Mouse (Mus musculus) layer of hippocampus, postnatal 36 days (tissue): ENCODE data around the gene Prpf4b. TPM values are rescaled to one million over a fixed set of nuclear protein-coding genes. Genes with fewer than 3 reads are reported as not detected.
"Not testable (repeated sequence)": the region's sequence is repeated elsewhere in the genome, so short reads cannot be mapped to it uniquely, and the experiment has no call there.

ENCODE experiments used
- DNase-seq, 2 experiments: peaks; one replicate each; pipeline ENCODE4 v3.0.0; 2022
- total RNA-seq, 2 experiments: library from RNA; stranded (reverse); gene quantifications; 2 replicates each; pipeline ENCODE4 v1.2.3; 2021

Prpf4b gene
- total RNA-seq = 100 to 1,000 TPM in 1 of 2 experiments, 10 to 100 TPM in 1; 88.7 to 116 TPM

DNA sequence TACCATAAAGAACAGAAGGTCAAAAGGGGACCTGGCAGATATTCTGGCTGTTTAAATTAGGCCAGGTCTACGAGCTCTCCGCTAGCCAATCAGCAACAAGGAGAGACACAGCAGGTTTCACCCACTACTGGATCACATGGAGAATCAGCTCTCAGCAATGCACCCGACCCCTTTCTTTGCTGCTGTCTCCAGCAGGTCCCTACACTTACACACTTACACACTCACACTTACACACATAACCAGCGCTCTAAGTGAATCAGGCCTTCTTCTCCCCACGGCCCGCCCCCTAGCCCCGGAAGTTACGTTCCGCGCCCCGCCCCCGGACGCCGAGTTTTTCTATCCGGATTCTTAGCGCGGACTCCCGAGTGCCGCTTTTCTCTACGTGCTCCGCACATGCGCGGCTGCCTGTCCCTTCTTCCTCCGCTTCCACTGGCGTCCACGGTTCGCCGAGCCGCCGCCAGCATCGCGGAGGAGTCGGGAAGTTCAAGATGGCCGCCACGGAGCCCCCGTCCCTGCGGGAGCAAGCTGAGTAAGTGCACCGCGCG is at the start of gene Prpf4b:
TSS of gene Prpf4b (plus strand) at position 137 of the 545 bp plus-strand sequence.
- peak; percentile 92 to 93 for DNase-seq

DNA sequence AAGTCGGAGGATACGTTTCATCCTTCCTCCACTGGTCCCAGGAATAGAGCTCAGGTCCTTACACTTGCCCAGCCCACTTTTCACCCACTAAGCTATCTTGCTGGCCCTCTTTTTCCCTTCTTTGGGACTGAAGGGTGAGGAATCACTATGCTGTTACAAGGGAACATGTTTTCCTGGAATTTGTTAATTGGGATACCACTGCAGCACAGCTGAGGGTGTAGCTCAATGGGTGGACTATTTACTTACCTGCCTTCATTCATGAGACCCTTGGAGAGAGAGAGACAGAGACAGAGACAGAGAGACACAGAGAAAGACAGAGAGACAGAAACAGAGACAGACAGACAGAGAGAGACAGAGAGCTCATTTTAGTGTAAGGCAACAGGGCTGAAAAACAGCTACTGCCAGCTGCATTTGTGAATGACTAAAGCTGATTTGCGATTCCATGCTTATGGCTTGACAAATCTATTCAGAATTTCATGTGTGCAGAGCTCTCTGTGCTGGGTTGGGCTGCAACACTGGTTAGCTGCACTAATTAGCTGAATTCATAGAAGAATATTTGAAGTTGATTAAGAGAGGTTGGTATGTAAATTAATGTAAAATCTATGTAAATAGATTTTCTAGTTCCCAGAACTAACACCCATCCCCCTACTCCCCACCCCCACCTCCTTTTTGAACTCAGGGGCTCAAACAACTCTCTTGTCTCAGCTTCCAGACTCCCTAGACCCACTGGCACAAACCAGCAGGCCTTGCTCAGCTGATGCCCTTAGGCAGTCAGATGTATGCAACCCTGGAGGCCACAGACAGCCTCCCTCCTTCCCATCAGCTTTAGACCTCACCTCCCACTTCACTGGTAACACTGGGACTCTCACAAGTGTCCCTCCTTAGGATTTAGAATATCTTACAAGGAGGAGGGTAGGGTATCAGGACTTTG is 48.1 kb upstream of the Prpf4b start:
- no peak for DNase-seq

DNA sequence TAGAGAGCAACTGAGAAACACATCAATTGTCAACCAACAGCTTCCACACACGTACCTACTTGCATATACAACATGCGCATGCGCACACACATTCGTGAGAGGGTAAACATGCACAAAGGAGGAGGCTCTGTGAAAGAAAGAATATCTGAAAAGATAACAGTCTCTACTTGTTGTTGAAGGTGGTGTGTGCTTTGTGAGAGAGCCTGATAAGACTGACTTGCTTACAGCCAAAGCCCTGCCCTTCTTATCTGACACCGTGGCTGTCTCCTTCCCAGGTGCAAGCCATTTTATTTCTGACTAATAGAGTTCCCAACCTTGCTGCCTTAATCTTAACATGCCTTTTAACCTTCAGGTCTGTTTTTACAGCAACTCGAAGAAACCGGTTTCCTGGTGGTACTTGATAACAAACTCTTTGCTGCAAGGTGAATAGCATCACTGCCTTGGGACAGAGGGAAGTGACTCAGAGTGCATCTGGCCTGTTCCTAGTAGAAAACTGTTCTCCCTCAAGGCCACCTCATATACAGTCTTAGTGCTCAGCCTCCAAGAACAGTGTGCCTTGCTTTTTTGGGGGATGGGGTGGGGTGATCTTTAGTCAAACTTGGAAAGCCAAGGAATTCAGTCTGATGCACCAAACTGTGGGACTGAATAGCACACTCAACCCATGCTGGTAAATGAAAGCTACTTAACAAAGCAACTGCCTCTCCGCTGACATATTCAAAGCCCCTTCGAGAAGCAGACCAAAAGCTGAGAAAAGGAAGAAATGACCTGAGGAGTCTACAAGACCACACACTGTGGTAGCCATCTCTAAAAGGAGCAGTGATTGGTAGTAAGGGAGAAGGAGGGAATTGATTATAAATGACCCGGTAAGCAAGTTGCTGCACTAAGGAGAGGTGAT is 46.9 kb upstream of the Prpf4b start:
- DNase-seq = no peak

DNA sequence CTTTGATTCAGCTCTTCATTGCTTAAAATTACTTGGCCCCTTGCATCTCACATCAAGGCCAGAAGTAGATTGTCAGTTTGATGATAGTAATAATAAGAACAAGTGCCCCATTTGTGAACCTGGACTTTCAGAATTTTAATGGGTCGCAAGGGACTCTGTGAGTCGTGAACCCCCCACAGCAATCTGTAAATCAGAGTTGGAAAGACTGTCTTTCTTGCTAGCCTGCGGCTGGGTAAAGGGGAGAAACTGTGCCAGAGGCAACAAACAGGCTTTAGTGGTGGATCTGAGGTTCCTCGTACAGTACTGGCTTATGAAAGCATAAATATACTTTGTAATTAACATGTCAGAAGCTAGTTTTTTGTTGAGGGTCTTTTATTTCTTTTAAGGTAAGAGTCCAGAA is 32.3 kb upstream of the Prpf4b start:
- no peak for DNase-seq

DNA sequence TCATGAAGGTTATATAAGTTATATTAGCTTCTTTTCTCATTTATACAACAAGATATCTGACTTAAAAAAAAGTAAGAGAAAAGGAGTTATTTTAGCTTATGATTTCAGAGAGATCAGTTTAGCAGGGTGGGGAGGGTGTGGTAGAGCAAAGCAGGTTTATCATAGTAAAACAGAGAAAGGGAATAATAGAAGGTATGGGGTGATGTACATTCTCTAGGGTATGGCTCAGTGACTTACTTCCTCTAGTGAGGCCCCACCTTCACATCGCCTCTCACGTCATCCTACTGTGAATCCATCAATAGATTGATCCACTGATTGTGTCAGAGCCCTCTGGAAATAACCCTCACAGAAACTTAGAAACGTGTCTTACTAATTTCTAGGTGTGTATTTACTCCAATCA is 24.3 kb upstream of the Prpf4b start:
- DNase-seq = no peak

DNA sequence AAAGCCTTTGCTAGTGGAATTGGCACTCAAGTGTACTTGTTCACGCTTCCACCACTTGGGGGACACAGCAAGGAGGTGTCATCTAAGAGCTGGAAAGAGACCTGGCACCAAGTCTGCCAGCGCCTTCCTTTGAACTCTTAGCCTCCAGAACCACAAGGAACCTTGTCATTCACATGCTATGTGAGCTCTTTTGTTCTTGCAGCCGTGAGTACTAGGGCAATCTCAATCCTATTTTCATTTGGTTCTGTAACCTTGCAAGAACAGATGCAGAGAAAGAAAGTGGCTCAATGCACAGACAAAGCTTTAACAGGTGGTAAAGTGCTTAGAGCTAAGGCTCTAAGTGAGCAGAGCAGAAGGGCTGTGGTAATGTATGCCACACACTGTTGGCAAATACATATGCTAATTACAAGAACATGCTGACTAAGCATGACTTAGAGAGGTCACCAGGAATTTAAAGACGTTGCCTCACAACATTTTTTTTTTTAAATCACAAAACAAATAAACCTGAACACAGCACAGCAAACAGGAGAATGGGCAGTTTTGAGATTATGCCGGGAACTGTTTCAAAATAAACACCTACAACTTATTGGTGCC is 23.8 kb upstream of the Prpf4b start:
- no peak for DNase-seq

DNA sequence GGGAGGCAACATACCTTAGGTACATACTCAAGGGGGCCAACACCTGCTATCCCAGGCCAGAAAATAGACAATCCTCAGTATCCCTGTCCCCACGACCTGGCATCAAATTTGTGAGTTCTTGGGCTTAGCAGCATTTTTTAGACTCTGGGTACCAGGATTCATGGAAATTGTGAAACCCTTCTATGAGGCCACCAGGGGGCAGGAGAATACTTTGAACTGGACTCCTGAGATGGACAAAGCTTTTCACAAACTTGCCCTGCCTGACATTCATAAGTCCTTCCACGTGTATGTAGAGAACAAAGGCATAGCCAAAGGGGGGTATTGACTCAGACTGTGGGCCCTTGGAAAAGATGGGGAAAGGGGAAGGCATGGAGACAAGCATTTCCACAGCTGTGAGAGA is 17.6 kb upstream of the Prpf4b start:
- no peak for DNase-seq

DNA sequence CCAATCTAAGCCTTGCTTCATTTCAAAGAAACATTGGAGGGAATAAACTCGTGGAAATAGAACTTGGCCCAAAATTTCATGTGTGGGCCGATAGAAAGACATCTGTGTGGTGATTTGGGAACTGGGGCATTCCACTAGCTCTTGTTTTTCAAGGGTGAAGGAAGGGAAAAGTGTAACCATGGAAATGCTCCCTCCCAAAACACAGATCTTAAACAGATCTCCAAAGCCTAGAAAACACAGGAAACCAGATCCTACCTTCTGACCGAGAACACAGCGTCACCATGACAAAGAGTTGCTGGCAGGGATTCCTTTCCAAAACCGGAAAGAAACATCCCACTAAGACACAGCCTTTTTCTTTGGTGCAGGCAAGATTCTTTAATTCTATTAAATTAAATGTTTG is 15.7 kb upstream of the Prpf4b start:
- DNase-seq = peak; percentile 12 to 16

DNA sequence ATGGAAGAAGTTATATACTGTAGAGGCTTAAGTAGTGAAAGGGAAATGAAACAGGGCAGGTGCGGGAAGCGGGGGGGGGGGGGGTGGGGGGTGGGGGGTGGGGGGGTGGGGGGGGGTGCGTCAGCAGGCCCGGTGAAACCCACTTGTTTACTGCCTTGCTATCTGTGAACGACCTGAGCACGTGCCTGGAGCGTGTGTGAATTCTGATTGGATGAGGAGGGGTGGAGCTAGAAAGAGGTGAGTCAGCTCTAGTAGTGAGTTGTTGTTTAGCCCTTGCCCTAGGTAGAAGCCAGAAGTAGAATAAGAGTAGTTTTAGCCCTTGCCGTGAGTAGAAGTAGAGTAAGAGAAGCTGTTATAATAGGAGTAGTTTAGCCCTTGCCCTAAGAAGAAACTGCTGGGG is 13.9 kb upstream of the Prpf4b start:
- DNase-seq = not testable (repeated sequence)

DNA sequence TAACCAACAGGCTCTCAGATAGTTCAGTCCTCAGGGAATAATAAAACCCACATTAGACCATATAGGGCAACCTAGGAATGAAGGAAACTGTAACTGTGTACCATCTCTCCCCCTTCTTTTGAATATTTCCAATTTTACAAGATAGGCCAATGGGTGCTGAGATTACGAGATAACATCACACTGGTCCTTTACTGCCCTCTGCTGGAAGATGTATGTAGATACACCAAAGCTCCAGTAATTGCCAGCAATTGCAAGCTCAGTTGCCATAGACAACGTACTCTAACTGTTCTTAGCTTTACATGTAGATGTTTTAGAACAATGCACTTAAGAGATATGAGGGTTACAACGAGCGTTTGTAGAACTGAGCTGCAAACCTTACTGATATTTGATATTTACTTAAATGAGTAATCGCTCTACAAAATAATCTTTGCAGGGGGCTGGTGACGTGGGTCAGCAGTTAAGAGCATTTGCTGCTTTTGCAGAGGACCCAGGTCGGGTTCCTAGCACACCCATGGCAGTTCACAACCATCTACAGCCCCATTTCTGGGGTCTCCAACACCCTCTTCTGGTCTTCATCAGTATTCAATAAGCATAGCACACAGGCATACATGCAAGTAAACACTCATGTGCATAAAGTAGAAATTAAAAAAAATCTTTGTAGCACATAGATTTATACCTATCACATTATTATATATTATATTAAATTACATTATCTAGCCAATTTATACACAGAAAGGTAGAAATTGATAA is 10.5 kb upstream of the Prpf4b start:
- peak in 1 of 2 experiments; percentile 24 for DNase-seq

DNA sequence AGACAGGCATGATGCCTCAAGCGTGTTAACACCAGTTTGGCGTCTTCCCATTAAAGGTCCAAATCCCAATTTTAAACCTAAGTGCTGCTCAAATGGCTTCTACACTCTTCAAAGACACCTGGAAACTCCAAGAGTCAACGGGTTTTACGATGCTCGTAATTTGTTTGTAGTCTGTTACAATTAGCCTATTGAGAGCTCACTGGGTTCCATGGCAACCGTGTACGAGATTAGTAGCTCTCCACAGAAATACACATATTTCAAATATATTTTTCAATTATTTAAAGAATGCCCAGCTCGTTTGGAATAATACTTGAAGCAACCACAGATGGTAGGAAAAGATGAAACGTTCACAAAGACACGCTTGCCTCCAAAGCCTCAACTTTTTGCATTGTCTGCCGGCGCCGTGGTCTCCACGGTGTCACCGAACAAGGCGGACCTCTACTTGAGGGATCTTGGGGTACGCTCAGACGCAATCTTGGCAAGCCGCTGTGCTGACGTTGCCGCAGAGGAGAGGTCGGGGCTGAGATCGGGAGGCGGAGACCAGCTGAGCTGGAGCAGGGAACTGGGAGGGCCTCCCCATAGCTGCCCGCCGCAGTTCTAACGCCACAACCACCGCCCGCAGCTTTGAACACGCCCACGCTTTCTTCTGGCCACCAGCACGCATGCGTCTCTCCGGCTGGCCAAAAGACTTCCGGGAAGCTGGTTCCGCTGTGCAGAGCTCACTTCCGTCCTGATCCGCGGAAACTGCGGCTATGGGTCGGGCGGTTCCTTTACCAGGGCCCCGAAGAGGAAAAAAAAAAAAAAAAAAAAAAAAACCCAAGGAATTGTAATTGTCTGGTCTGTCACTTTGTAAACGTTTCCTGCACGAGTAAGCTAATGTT is 1.1 kb upstream of the Prpf4b start:
- peak; percentile 93 for DNase-seq

DNA sequence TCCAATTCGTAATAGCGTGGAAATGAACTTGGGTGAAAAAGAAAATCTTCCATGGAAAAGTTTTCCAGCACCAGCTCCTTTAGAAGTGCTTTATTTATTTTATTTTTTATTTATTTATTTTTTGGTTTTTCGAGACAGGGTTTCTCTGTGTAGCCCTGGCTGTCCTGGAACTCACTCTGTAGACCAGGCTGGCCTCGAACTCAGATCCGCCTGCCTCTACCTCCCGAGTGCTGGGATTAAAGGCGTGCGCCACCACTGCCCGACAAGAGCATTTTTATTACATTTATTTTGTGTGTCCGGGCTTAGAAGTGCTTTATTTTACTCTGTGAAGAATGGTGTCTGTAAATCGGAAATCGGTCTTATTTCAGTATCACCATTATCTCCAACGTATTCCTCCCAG is 366 bp upstream of the Prpf4b start:
- peak; percentile 16 to 22 for DNase-seq

DNA sequence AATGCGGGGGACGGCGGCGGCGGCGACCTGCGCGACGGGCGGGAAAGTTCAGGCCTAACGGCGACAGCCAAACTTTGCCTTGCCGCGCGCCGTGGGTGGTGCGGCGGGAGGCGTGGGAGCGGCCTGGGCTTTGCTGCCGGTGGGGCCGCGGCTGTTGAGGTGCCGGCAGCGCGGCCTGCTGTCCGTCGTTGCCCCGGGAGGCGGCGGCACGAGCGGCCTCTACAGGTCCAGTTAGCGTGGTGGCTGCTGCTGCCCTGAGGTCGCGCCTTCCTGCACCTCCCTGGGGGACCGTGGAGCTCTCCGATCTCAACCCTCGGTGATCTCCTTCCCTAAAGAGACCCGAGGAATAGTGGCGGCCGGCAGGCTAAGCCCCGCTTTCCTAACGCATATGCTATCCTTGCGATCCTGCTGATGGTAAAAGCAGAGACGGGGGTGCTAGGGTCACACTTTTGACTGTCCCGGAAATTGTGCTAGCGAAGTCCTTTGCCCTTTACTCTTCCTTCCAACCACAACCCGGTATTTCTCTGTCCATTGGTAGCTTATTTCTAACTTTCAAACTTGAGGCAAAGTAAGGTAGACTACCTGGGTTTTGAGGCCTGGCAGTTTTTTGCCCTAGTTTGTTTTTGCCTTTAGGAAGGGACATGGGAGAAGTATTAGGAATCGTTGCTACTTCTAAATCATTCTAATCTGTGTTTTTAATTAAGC is 791 bp downstream of the Prpf4b start:
- no peak for DNase-seq

DNA sequence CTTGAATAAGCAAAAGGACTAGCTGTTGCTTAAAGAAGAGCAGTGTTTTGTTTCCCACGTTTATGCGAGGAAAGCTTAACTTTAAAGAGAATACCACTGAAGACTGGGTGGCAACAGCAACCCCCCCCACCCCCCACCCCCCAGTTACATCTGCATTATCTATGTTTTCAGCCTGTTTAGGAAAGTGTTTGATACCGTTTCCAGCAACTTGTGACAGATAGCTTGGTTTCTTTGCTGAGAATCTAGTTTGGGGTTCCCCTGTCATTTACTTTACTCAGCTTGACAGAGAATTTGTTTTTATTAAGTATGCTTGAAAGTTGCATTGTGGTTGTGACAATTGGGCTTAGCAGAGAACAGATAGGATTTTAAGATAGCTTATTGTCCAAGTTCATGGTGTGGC is 1.4 kb downstream of the Prpf4b start:
- no peak for DNase-seq

DNA sequence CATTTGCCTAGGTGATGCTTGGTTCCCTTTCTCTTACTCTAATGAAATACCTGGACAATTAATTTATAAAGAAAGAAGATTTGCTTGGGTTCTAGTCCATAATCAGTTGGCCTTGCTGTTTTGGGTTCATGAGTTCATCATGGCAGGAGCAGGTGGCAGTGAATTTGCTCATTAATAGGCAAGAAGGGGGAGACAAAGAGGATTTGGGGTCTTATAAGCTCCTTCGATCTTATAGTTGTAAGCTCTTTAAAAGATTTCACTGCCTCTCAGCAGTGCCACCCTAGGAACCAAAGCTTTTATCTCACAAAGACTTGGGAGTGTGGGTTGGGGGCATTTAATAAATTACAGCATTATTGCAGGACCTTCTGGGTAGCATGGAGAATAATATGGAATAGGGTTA is 17.8 kb downstream of the Prpf4b start:
- no peak for DNase-seq

DNA sequence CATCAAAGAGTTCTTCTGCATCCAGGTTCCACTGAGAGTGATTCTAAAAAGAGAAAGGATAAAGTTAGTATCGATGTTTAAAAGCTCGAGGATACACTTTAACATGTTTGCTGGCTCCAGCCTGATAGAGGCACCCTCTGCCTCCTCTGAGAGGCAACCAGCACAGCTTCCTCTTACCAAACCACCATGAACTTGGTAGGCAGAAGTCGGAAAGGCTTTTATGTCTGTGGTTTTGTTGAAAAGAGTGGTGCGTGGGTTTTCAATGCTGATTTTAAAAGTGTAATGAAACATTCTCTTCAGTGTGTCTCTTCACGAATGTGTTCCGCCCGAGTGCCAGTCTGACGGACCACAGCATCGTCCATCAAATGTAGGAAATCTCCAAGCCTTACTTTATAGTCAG is 39.5 kb downstream of the Prpf4b start:
- no peak for DNase-seq

DNA sequence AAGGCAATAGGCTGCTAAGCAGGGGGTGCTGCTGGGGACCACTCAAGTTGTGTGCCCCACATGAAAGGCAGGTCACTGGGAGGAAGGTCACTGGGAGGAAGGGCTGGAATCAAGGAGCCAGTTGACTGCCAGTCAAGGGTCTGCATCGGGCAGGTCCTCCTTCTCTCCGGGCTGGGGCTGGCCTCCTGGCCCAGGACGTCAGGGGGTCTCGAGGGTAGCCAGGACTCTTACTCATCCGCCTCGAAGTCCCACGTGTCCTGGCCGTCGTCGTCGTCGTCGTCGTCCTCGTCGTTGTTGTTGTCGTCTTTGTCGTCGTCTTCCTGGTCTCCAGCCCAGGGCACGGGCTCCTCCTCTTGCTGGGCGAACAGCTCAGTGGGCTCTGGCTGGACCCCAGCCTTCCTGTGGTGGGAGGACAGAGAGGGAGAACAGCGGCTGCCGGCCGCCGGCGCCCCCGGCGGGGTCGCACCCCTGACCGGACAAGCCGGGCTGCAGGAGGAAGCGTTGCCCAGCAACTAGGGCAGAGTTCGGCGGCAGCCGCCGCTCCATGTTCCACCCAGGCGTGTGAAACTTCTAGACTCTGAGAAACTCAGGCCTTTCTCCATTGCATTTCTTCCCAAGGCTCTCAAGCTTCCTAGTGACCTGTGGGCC is 41.5 kb downstream of the Prpf4b start:
- no peak for DNase-seq

DNA sequence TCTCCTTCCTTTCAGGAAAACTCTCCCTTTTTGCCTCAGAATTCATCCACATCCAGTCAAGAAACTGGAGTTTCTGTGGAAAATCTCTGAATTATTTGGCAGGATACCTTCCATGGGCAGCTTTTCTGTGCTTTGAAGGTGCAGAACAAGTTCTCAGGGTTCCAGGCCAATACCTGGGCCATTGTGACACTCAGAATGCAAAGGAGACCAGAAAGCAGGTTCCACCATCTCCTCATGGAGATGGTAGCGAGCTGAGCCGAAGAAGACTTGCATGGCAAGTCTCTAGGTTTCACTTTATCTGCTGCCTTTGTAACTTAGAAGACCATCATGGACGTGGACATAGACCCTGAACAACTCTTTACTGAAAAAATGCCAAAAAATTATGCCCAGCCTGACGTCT is 49.1 kb downstream of the Prpf4b start, which contains the start of the genes Fam217a and 4933417A18Rik:
TSS of gene Fam217a (minus strand) at position 101 of the 400 bp plus-strand sequence.
TSS of gene 4933417A18Rik (plus strand) at position 200 of the 400 bp plus-strand sequence.
- DNase-seq = no peak

DNA sequence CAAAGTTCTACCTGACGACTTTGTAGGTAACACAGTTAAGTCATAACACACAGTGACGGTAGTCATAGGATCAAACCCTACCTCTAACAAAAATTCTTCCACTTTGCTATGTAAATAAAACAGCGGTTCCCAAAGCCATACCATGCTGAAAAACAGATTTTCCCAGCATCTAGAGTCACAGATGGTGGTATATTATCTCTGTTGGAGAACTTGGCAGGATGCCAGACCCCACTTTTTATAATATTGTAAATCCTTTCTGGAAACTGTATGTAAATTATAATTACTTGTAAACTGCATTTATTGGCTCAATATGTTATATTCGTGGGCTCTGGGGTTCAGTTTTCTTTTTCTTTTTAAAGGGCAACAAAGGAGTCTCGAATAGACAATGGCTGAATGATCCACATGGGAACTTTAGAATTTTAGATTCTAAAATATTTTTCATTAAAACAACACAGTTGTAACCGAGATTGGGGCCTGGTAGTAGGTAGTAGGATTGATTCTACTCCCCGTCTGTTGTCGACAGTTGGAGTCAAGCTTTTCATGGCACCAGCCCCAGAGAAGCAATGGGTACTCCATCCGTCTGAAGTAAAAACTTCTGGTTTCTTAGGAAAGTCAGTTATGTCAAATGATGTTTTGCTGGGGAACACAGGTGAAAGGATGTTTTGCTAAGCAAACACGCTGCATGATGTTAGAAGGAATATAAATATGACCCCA is 60.0 kb downstream of the Prpf4b start:
- peak in 1 of 2 experiments; percentile 13 for DNase-seq
